Mouse (Mus musculus) heart, adult 2 months (tissue): ENCODE measurements around the gene Rnf32.

Experiments
- CTCF ChIP-seq: fragments of 200-600 bp; IDR thresholded peaks from 2 replicates; pipeline ENCODE4 v1.8.1; 2022; ENCODE audit warnings: antibody characterized with exemption, mild to moderate bottlenecking, moderate library complexity
- POLR2A ChIP-seq: fragments of 200-500 bp; IDR thresholded peaks from 2 replicates; pipeline ENCODE4 v1.6.1; 2011; ENCODE audit warnings: mild to moderate bottlenecking, low read depth, low read length, control low read depth; ENCODE audit not compliant: insufficient read depth

DNA sequence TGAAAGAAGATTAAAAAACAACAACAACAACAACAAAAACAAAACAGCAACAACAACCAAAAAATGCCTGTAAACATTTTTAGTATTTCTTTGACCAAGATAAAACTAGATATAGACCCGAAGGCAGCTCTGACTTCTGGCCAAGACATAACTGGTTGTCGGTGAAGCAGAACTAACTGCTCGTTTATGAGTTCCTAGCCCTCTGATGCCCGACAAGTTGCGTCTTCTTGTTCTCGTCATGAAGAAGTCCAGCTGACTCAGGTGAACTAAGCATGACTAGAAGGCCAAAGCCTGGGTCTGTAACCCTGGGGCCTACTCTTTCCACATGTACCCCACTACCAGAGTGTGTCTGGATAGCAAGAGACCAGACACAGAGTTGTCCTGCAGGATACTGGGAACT, 25.6 kb upstream of the Rnf32 start:
- TF ChIP-seq CTCF (no peak), POLR2A (no peak)
